Mouse (Mus musculus) CH12.LX (cell line): ENCODE measurements around the gene Abca3. TPM values are rescaled to one million over a fixed set of nuclear protein-coding genes. Genes with fewer than 3 reads are reported as not detected.

Experiments used
- DNase-seq: peaks from one replicate; pipeline ENCODE4 v3.0.0-alpha.2; 2013; ENCODE audit errors: extremely low read depth
- H3K27ac ChIP-seq: 2 replicates; pipeline ENCODE4 v1.5.1; 2012; ENCODE audit warnings: low read depth, mild to moderate bottlenecking, control low read depth, moderate library complexity; ENCODE audit not compliant: insufficient read depth
- H3K27me3 ChIP-seq: replicated peaks from 2 replicates; pipeline ENCODE3; 2012; ENCODE audit warnings: inconsistent platforms
- H3K36me3 ChIP-seq, 2 experiments: replicated peaks in 1 of 2; 2 replicates each; pipeline versions ENCODE3 to v1.6.1; 2012; ENCODE audit warnings: inconsistent platforms in 1 of 2, low read length in 1 of 2, mild to moderate bottlenecking in 1 of 2, mixed read lengths in 1 of 2, moderate library complexity in 1 of 2; ENCODE audit not compliant: control insufficient read depth in 1 of 2, insufficient read depth in 1 of 2
- H3K4me1 ChIP-seq, 2 experiments: 2 replicates each; pipeline ENCODE4 v1.6.1; 2012; ENCODE audit warnings: inconsistent platforms in 1 of 2, moderate library complexity in 1 of 2; ENCODE audit not compliant: insufficient read depth in 2 of 2, control insufficient read depth in 1 of 2
- H3K4me2 ChIP-seq: 2 replicates; pipeline ENCODE4 v1.6.1; 2012; ENCODE audit warnings: low read depth, mild to moderate bottlenecking, control low read depth; ENCODE audit not compliant: poor library complexity, insufficient read depth, severe bottlenecking
- H3K4me3 ChIP-seq, 3 experiments: fragments of 150-350 bp in 1 of 3; sonication (generic) in 1 of 3; replicated peaks in 1 of 3; 2 replicates each; pipeline versions ENCODE3 to v1.5.1; 2011 to 2012; ENCODE audit warnings: low read depth in 2 of 3, low read length in 2 of 3, mild to moderate bottlenecking in 2 of 3, moderate library complexity in 2 of 3, control low read depth in 1 of 3, improper control_type of control experiment in 1 of 3, inconsistent platforms in 1 of 3, mixed read lengths in 1 of 3; ENCODE audit not compliant: poor library complexity in 1 of 3
- H3K79me2 ChIP-seq: replicated peaks from 2 replicates; pipeline ENCODE4 v1.6.1; 2012; ENCODE audit warnings: mild to moderate bottlenecking, moderate library complexity; ENCODE audit not compliant: control insufficient read depth, poor library complexity, insufficient read depth, severe bottlenecking; ENCODE audit errors: extremely low read depth
- H3K9ac ChIP-seq: 2 replicates; pipeline ENCODE4 v1.6.1; 2012; ENCODE audit warnings: low read depth, mild to moderate bottlenecking, control low read depth, moderate library complexity; ENCODE audit not compliant: insufficient read depth
- H3K9me3 ChIP-seq: replicated peaks from 2 replicates; pipeline ENCODE3; 2012; ENCODE audit warnings: low read length, inconsistent platforms, mixed read lengths
- CHD2 ChIP-seq: IDR thresholded peaks from 2 replicates; pipeline ENCODE4 v1.6.1; 2011; ENCODE audit warnings: low read length, improper control_type of control experiment
- CTCF ChIP-seq, 2 experiments: IDR thresholded peaks in 1 of 2; conservative IDR thresholded peaks in 1 of 2; 2 replicates each; pipeline ENCODE4 v1.5.1; 2011 to 2012; ENCODE audit warnings: low read depth in 2 of 2, low read length in 2 of 2, improper control_type of control experiment in 1 of 2, inconsistent platforms in 1 of 2, mild to moderate bottlenecking in 1 of 2, moderate library complexity in 1 of 2
- E2F4 ChIP-seq: IDR thresholded peaks from 2 replicates; pipeline ENCODE4 v1.6.1; 2011; ENCODE audit warnings: low read depth, low read length, improper control_type of control experiment; ENCODE audit not compliant: insufficient replicate concordance
- ELF1 ChIP-seq: IDR thresholded peaks from 2 replicates; pipeline ENCODE4 v1.6.1; 2014; ENCODE audit warnings: low read depth, mild to moderate bottlenecking, inconsistent platforms, low read length, improper control_type of control experiment
- EP300 ChIP-seq: IDR thresholded peaks from 2 replicates; pipeline ENCODE4 v1.6.1; 2011; ENCODE audit warnings: low read length, improper control_type of control experiment
- ETS1 ChIP-seq: conservative IDR thresholded peaks from 2 replicates; pipeline ENCODE4 v1.6.1; 2012; ENCODE audit warnings: low read depth, mild to moderate bottlenecking, inconsistent platforms, low read length, improper control_type of control experiment, moderate library complexity
- GABPA ChIP-seq: IDR thresholded peaks from 2 replicates; pipeline ENCODE4 v1.6.1; 2012; ENCODE audit warnings: low read depth, low read length, improper control_type of control experiment, inconsistent platforms; ENCODE audit not compliant: insufficient replicate concordance
- IRF4 ChIP-seq: IDR thresholded peaks from 2 replicates; pipeline ENCODE4 v1.6.1; 2014; ENCODE audit warnings: low read depth, mild to moderate bottlenecking, inconsistent platforms, low read length, improper control_type of control experiment
- JUN ChIP-seq: IDR thresholded peaks from 2 replicates; pipeline ENCODE4 v1.6.1; 2011; ENCODE audit warnings: low read depth, mild to moderate bottlenecking, low read length, improper control_type of control experiment, moderate library complexity; ENCODE audit not compliant: insufficient read depth
- JUND ChIP-seq: conservative IDR thresholded peaks from 2 replicates; pipeline ENCODE4 v1.6.1; 2011; ENCODE audit warnings: low read depth, low read length, improper control_type of control experiment
- KAT2A ChIP-seq: IDR thresholded peaks from 2 replicates; pipeline ENCODE4 v1.6.1; 2012; ENCODE audit warnings: low read length, improper control_type of control experiment, inconsistent platforms; ENCODE audit not compliant: insufficient replicate concordance
- MAFK ChIP-seq: IDR thresholded peaks from 2 replicates; pipeline ENCODE4 v1.6.1; 2011; ENCODE audit warnings: low read length, improper control_type of control experiment; ENCODE audit not compliant: insufficient replicate concordance
- MAX ChIP-seq: IDR thresholded peaks from 2 replicates; pipeline ENCODE4 v1.6.1; 2011; ENCODE audit warnings: low read length, improper control_type of control experiment
- MAZ ChIP-seq: IDR thresholded peaks from 2 replicates; pipeline ENCODE4 v1.6.1; 2012; ENCODE audit warnings: low read depth, mild to moderate bottlenecking, inconsistent platforms, low read length, improper control_type of control experiment, moderate library complexity
- MEF2A ChIP-seq: IDR thresholded peaks from 2 replicates; pipeline ENCODE4 v1.6.1; 2014; ENCODE audit warnings: low read depth, mild to moderate bottlenecking, inconsistent platforms, low read length, improper control_type of control experiment, borderline replicate concordance
- MXI1 ChIP-seq: IDR thresholded peaks from 2 replicates; pipeline ENCODE4 v1.6.1; 2011; ENCODE audit warnings: mild to moderate bottlenecking, low read depth, low read length, improper control_type of control experiment
- MYC ChIP-seq: IDR thresholded peaks from 2 replicates; pipeline ENCODE4 v1.6.1; 2011; ENCODE audit warnings: low read depth, mild to moderate bottlenecking, improper control_type of control experiment, low read length
- NELFE ChIP-seq: IDR thresholded peaks from 2 replicates; pipeline ENCODE4 v1.6.1; 2011; ENCODE audit warnings: low read depth, low read length, improper control_type of control experiment
- NRF1 ChIP-seq: IDR thresholded peaks from 2 replicates; pipeline ENCODE4 v1.6.1; 2014; ENCODE audit warnings: low read depth, mild to moderate bottlenecking, inconsistent platforms, low read length, improper control_type of control experiment, moderate library complexity
- PAX5 ChIP-seq: IDR thresholded peaks from 2 replicates; pipeline ENCODE4 v1.6.1; 2012; ENCODE audit warnings: low read length, inconsistent platforms, mixed read lengths
- POLR2A ChIP-seq: IDR thresholded peaks from 2 replicates; pipeline ENCODE4 v1.6.1; 2011; ENCODE audit warnings: low read depth, mild to moderate bottlenecking, improper control_type of control experiment, low read length
- RAD21 ChIP-seq: IDR thresholded peaks from 2 replicates; pipeline ENCODE4 v1.6.1; 2011; ENCODE audit warnings: low read depth, mild to moderate bottlenecking, low read length, improper control_type of control experiment, moderate library complexity
- RCOR1 ChIP-seq: conservative IDR thresholded peaks from 2 replicates; pipeline ENCODE4 v1.6.1; 2012; ENCODE audit warnings: low read depth, mild to moderate bottlenecking, inconsistent platforms, low read length, improper control_type of control experiment
- SIN3A ChIP-seq: IDR thresholded peaks from 2 replicates; pipeline ENCODE4 v1.6.1; 2012; ENCODE audit warnings: low read length, improper control_type of control experiment, inconsistent platforms
- SMC3 ChIP-seq: IDR thresholded peaks from 2 replicates; pipeline ENCODE4 v1.6.1; 2011; ENCODE audit warnings: low read depth, low read length, improper control_type of control experiment
- TBP ChIP-seq: conservative IDR thresholded peaks from 2 replicates; pipeline ENCODE4 v1.6.1; 2011; ENCODE audit warnings: low read depth, low read length, improper control_type of control experiment
- TCF12 ChIP-seq: IDR thresholded peaks from 2 replicates; pipeline ENCODE4 v1.6.1; 2014; ENCODE audit warnings: low read depth, mild to moderate bottlenecking, inconsistent platforms, low read length, improper control_type of control experiment
- UBTF ChIP-seq: IDR thresholded peaks from 2 replicates; pipeline ENCODE4 v1.6.1; 2012; ENCODE audit warnings: low read depth, mild to moderate bottlenecking, inconsistent platforms, low read length, improper control_type of control experiment, moderate library complexity
- USF1 ChIP-seq: IDR thresholded peaks from 2 replicates; pipeline ENCODE4 v1.6.1; 2014; ENCODE audit warnings: low read depth, mild to moderate bottlenecking, inconsistent platforms, low read length, improper control_type of control experiment
- USF2 ChIP-seq: conservative IDR thresholded peaks from 2 replicates; pipeline ENCODE4 v1.6.1; 2011; ENCODE audit warnings: low read depth, low read length, improper control_type of control experiment
- ZC3H11A ChIP-seq: IDR thresholded peaks from 2 replicates; pipeline ENCODE4 v1.6.1; 2012; ENCODE audit warnings: low read depth, mild to moderate bottlenecking, inconsistent platforms, low read length, improper control_type of control experiment
- ZKSCAN1 ChIP-seq: IDR thresholded peaks from 2 replicates; pipeline ENCODE4 v1.6.1; 2012; ENCODE audit warnings: low read depth, inconsistent platforms, low read length, improper control_type of control experiment, borderline replicate concordance
- ZMIZ1 ChIP-seq: IDR thresholded peaks from 2 replicates; pipeline ENCODE4 v1.6.1; 2012; ENCODE audit warnings: low read depth, mild to moderate bottlenecking, inconsistent platforms, low read length, improper control_type of control experiment
- ZNF384 ChIP-seq: IDR thresholded peaks from 2 replicates; pipeline ENCODE4 v1.6.1; 2012; ENCODE audit warnings: low read depth, low read length, improper control_type of control experiment, inconsistent platforms
- dilution Hi-C: fragments of 300-500 bp; cut with MboI; formaldehyde crosslinking; loops from 2 replicates; pipeline ENCODE4 v1.14.3; 2020; ENCODE audit warnings: low sequenced_read_pairs; ENCODE audit not compliant: extremely low pct_unique_long_range_greater_than_20kb, extremely low pct_ligation_motif_present
- in situ Hi-C: fragments of 300-500 bp; cut with MboI; formaldehyde crosslinking; loops from 3 replicates; pipeline ENCODE4 v1.14.3; 2019; ENCODE audit warnings: low sequenced_read_pairs, low pct_ligation_motif_present, low pct_unique_long_range_greater_than_20kb, mixed read lengths
- polyA plus RNA-seq: library from polyadenylated mRNA; unstranded; fragments of >175 nt; gene quantifications from 2 replicates; pipeline ENCODE4 v1.2.1, GENCODE M21; 2012; ENCODE audit warnings: low read depth; ENCODE audit not compliant: insufficient read length
- total RNA-seq, 2 experiments: library from RNA; depleted of rRNA; stranded (reverse); fragments of 300-350 nt in 1 of 2; fragments of >200 nt in 1 of 2; gene quantifications; 2 replicates each; pipeline ENCODE4 v1.2.3; 2012 to 2014

Gene Abca3
- total and polyA plus RNA-seq, 3 experiments: 3.9 to 8.7 (median 8.4) TPM

GRCm38 (mm10) chr17:24413557-24414211 is 61.9 kb downstream of the Abca3 start (continued):
- TF ChIP-seq CTCF (conservative IDR thresholded peaks at IDR 0.05 in 1 of 2, IDR thresholded peaks at IDR 0.05 in 1 of 2; ENCODE audit: low read depth in 2 of 2, low read length in 2 of 2) (peak in 1 of 2 experiments; percentile 57; a peak in 2 of 4 replicates), TBP (no peak), USF2 (no peak), TCF12 (no peak), ELF1 (no peak)

GRCm38 (mm10) chr17:24414230-24414976 is 62.7 kb downstream of the Abca3 start, which contains the start of gene Rnps1:
Gene Rnps1, plus strand, starts transcription at chr17:24414565.
- Histone ChIP-seq H3K27me3 (no peaks in the 10 kb centered on the region), H3K27ac (peak within 1 kb of the TSS; percentile 78), H3K9ac (peak within 1 kb of the TSS; percentile 92), H3K4me1 (peaks cover 3 to 46% of the 10 kb centered on the region in 2 experiments; a peak in 2 of 4 replicates), H3K9me3 (no peaks in the 10 kb centered on the region), H3K4me2 (peak within 1 kb of the TSS; percentile 98), H3K4me3 (peak within 1 kb of the TSS; percentile 80 to 99 (median 86)), H3K79me2 (peaks cover 47% of the 10 kb centered on the region), H3K36me3 (peaks cover 36 to 64% of the 10 kb centered on the region in 2 experiments)
- in situ Hi-C loops: no loop called here
- dilution Hi-C loops: no loop called here
- DNase-seq: peak; percentile 99
- peak; percentile 97 for TF ChIP-seq KAT2A
- no peak for TF ChIP-seq ZKSCAN1
- TF ChIP-seq MYC: peak; percentile 98
- TF ChIP-seq ZC3H11A: no peak
- peak; percentile 94; the same call in 1 of the 2 replicates for TF ChIP-seq E2F4
- no peak for TF ChIP-seq MAFK
- no peak for TF ChIP-seq CHD2
- peak; percentile 79 for TF ChIP-seq TCF12
- peak; percentile 82; the same call in 1 of the 2 replicates for TF ChIP-seq MXI1
- TF ChIP-seq MAX: peak; percentile 87
- TF ChIP-seq TBP: 0 out of 2 replicates have a peak, but pooled peaks have one; percentile 38
- TF ChIP-seq SMC3: no peak
- TF ChIP-seq SIN3A: peak; percentile 81
- TF ChIP-seq MEF2A: peak; percentile 63
- TF ChIP-seq ELF1: peak; percentile 83
- peak; percentile 73 for TF ChIP-seq NRF1
- no peak for TF ChIP-seq UBTF
- no peak for TF ChIP-seq USF1
- no peak for TF ChIP-seq RCOR1
- TF ChIP-seq ETS1: no peak
- TF ChIP-seq JUN: no peak
- peak; percentile 75 for TF ChIP-seq IRF4
- TF ChIP-seq ZNF384: no peak
- TF ChIP-seq CTCF (conservative IDR thresholded peaks at IDR 0.05 in 1 of 2, IDR thresholded peaks at IDR 0.05 in 1 of 2; ENCODE audit: low read depth in 2 of 2, low read length in 2 of 2): no peak
- TF ChIP-seq NELFE: peak; percentile 89
- peak; percentile 77 for TF ChIP-seq MAZ
- TF ChIP-seq ZMIZ1: peak; percentile 79; the same call in 1 of the 2 replicates
- peak; percentile 93 for TF ChIP-seq POLR2A
- no peak for TF ChIP-seq USF2
- no peak for TF ChIP-seq JUND
- TF ChIP-seq EP300: no peak
- no peak for TF ChIP-seq PAX5
- TF ChIP-seq GABPA: 0 out of 2 replicates have a peak, but pooled peaks have one; percentile 13
- TF ChIP-seq RAD21: no peak
